Mouse (Mus musculus): ENCODE results near the gene Efna5. TPM values are rescaled to one million over a fixed set of nuclear protein-coding genes. Genes with fewer than 3 reads are reported as not detected.
A peak's percentile ranks its signal among the peaks of the same experiment; 100 is the strongest.

Gene Efna5
- polyA plus RNA-seq, 1 experiment from 2014 or later = 65.4 TPM

DNA sequence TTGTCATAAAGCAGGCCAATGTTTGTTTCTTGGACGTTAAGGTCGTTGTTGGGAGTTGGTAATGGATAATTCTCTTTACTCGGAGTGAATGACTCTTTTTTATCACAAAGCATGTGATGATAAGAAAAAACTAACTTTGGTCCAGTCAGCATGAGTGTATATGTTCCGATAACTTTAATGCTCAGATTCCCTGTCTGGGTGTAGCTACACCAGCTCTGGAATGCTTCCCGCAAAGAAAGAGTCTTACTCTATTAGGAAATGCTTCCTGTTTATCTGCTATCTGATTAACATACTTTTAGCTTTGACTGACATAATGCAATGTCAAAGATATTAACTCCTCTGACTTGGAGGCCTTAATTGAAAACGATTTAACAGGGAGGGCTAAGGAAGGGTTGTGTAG is 204.7 kb downstream of the Efna5 start:
- ATAC-seq (ENCODE audit: low read depth) = no peak
- Histone ChIP-seq H3K9me3 (ENCODE audit: control insufficient read depth, low read length) (no peaks in the 10 kb centered on the region), H3K4me3 (ENCODE audit: low read depth, low read length) (no peak overlapping the region), H3K4me2 (ENCODE audit: low read depth, low read length) (no peak overlapping the region), H3K4me1 (ENCODE audit: control insufficient read depth, insufficient read depth, low read length) (peaks cover 2% of the 10 kb centered on the region; the same call in 1 of the 2 replicates), H3K36me3 (ENCODE audit: control insufficient read depth, insufficient read depth, low read length) (no peaks in the 10 kb centered on the region), H3K9ac (replicated peaks; ENCODE audit: low read depth, low read length) (no peak overlapping the region), H3K27me3 (ENCODE audit: control insufficient read depth, insufficient read depth, low read length) (no peaks in the 10 kb centered on the region), H3K27ac (ENCODE audit: low read depth, low read length) (no peak overlapping the region)
- WGBS = 74% methylated on average over 6 of the region's 6 CpGs

DNA sequence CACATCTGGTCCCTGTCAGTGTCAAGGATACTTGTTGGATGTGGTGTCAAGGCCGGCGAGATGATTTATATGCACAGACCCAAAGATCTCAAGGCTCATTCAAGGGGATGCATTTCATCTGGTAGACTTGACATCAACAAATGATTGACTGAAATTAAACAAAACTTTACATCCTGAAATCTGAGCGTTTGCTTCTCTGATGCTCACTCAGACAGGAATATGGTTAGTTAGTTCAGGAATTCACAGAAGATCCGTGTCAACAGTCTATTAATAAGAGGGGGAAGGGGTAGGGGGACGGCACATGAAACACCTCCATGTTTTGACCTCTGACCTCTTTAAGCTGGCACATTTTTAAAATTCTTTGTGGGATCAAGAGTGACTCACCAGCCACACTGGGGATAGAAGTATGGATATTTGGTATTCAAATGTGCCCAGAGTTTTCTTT is 205.3 kb downstream of the Efna5 start:
- 68% methylated on average over 5 of the region's 5 CpGs for WGBS
- no peak for ATAC-seq (ENCODE audit: low read depth)
- no peaks in the 10 kb centered on the region for H3K36me3 ChIP-seq (ENCODE audit: control insufficient read depth, insufficient read depth, low read length)

DNA sequence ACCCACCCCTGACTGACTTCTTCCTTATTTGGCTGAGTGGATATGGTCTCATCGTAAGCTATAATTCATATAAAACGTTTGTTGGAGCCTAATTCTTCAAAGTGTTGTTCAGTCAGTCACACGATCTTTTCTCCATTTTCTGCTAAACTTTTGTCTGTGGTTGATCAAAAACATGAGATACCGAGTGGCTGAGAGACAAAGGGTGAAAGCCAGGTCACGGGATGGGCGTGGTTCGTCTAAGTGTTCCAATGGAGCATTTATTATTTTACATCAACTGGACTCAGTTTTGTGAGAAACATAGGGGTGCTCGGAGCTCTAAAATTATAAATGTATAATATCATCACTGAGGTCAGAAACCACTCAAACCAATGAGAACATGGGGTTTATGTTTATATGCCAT is 209.0 kb downstream of the Efna5 start:
- Histone ChIP-seq H3K36me3 (ENCODE audit: control insufficient read depth, insufficient read depth, low read length) (no peaks in the 10 kb centered on the region), H3K4me2 (ENCODE audit: low read depth, low read length) (no peak overlapping the region), H3K9me3 (ENCODE audit: control insufficient read depth, low read length) (no peaks in the 10 kb centered on the region), H3K9ac (replicated peaks; ENCODE audit: low read depth, low read length) (no peak overlapping the region), H3K4me1 (ENCODE audit: control insufficient read depth, insufficient read depth, low read length) (peaks cover 2% of the 10 kb centered on the region; the same call in 1 of the 2 replicates), H3K27ac (ENCODE audit: low read depth, low read length) (no peak overlapping the region), H3K4me3 (ENCODE audit: low read depth, low read length) (no peak overlapping the region), H3K27me3 (ENCODE audit: control insufficient read depth, insufficient read depth, low read length) (no peaks in the 10 kb centered on the region)
- ATAC-seq (ENCODE audit: low read depth) = no peak
- 77% methylated on average over 8 of the region's 8 CpGs for WGBS

More for the DNA sequence above, 205.3 kb downstream of the Efna5 start:
- peaks cover 2% of the 10 kb centered on the region; the same call in 1 of the 2 replicates for H3K4me1 ChIP-seq (ENCODE audit: control insufficient read depth, insufficient read depth, low read length)
- no peak overlapping the region for H3K4me2 ChIP-seq (ENCODE audit: low read depth, low read length)
- H3K4me3 ChIP-seq (ENCODE audit: low read depth, low read length) = no peak overlapping the region
- no peaks in the 10 kb centered on the region for H3K9me3 ChIP-seq (ENCODE audit: control insufficient read depth, low read length)
- no peak overlapping the region for H3K9ac ChIP-seq (replicated peaks; ENCODE audit: low read depth, low read length)
- no peak overlapping the region for H3K27ac ChIP-seq (ENCODE audit: low read depth, low read length)
- no peaks in the 10 kb centered on the region for H3K27me3 ChIP-seq (ENCODE audit: control insufficient read depth, insufficient read depth, low read length)

DNA sequence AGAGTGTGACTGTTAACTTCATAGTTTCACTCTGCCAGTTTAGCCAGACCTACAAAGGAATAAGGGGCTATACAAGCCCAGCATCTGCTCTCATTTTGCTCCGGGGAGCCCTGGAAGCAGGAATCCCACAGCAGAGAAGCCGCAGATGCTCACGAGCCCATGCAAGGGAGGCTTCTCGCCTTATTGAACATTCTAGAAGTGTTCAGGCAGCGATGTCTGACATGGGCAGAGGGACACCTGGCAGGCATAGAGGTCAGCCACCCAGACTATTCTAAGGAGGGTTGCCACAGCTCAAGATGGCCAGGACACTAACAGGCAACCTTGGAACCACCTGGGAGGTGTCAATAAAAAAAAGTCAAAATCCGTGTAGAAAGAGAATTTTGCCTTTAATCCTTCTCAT is 214.4 kb downstream of the Efna5 start:
- H3K36me3 ChIP-seq (ENCODE audit: control insufficient read depth, insufficient read depth, low read length) = no peaks in the 10 kb centered on the region
- no peak overlapping the region for H3K4me3 ChIP-seq (ENCODE audit: low read depth, low read length)
- H3K4me1 ChIP-seq (ENCODE audit: control insufficient read depth, insufficient read depth, low read length) = peaks cover 3% of the 10 kb centered on the region; the same call in 1 of the 2 replicates
- no peak for ATAC-seq (ENCODE audit: low read depth)
- no peaks in the 10 kb centered on the region for H3K9me3 ChIP-seq (ENCODE audit: control insufficient read depth, low read length)
- no peak overlapping the region for H3K9ac ChIP-seq (replicated peaks; ENCODE audit: low read depth, low read length)
- H3K27ac ChIP-seq (ENCODE audit: low read depth, low read length) = no peak overlapping the region
- WGBS = 67% methylated on average over 6 of the region's 6 CpGs
- H3K4me2 ChIP-seq (ENCODE audit: low read depth, low read length) = no peak overlapping the region
- H3K27me3 ChIP-seq (ENCODE audit: control insufficient read depth, insufficient read depth, low read length) = no peaks in the 10 kb centered on the region

DNA sequence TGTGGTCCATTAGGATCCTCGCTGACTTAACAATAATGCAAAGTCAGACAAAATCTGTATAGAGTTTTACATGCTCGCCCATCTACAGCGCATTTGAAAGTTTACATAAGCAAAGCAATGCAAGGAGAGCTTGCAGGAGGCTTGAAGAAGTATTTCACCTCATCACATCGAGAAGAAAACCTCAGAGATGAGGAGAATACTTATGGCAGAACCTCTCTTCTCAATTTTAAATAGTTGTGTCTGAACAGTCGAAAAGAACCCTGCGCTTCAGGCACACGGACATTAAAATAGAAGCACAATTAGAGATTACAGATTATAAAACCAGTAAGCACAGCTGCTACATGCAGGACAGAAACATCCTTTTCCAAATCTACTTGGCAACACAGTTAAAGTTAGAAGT is 215.3 kb downstream of the Efna5 start:
- ATAC-seq (ENCODE audit: low read depth) = no peak
- WGBS = 85% methylated on average over 7 of the region's 7 CpGs
- Histone ChIP-seq H3K4me3 (ENCODE audit: low read depth, low read length) (no peak overlapping the region), H3K27ac (ENCODE audit: low read depth, low read length) (no peak overlapping the region), H3K9me3 (ENCODE audit: control insufficient read depth, low read length) (no peaks in the 10 kb centered on the region), H3K4me2 (ENCODE audit: low read depth, low read length) (no peak overlapping the region), H3K36me3 (ENCODE audit: control insufficient read depth, insufficient read depth, low read length) (no peaks in the 10 kb centered on the region), H3K9ac (replicated peaks; ENCODE audit: low read depth, low read length) (no peak overlapping the region), H3K27me3 (ENCODE audit: control insufficient read depth, insufficient read depth, low read length) (no peaks in the 10 kb centered on the region), H3K4me1 (ENCODE audit: control insufficient read depth, insufficient read depth, low read length) (0 out of 2 replicates have a peak, but pooled peaks cover 8% of the 10 kb centered on the region)

DNA sequence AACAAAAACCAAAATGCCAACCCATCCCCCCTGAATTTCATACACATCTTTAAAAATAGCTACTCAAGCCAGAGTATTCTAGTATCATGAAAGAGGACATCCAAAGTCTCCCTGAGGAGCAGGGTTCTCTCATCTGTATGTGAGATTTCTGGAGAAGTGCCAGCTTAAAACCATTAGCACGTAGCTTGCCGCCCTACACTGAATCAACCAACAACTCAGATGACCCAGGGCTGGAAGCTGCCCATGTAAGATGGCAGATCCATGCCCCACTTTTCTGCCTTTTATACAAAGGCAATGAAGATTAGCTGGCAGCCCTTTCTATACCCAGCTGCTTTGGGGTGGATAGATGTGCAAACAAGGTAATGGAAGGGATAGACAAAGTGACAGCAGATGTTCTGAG is 216.4 kb downstream of the Efna5 start:
- ATAC-seq (ENCODE audit: low read depth) = no peak
- H3K4me3 ChIP-seq (ENCODE audit: low read depth, low read length) = no peak overlapping the region

DNA sequence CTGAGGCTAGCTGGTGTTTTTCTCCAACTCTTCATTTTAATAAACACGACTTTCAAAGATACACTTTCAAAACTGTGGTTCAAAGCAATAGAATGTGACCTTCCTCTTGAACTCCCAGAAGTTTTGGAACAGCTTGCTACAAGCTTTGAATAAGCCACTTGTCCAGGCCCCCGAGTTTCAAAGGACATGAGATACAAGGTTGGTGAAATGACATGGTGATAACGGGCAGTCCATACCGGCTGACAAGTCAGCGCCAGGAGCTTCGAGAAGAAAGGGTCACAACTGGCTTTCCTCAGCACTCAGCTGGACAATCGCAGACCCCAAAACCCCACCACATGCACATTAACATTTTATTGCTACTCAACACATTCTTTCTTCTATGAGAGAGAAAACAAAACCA is 219.3 kb downstream of the Efna5 start:
- Histone ChIP-seq H3K4me3 (ENCODE audit: low read depth, low read length) (no peak overlapping the region), H3K27ac (ENCODE audit: low read depth, low read length) (no peak overlapping the region), H3K4me1 (ENCODE audit: control insufficient read depth, insufficient read depth, low read length) (0 out of 2 replicates have a peak, but pooled peaks cover 8% of the 10 kb centered on the region), H3K36me3 (ENCODE audit: control insufficient read depth, insufficient read depth, low read length) (no peaks in the 10 kb centered on the region), H3K9ac (replicated peaks; ENCODE audit: low read depth, low read length) (no peak overlapping the region), H3K9me3 (ENCODE audit: control insufficient read depth, low read length) (no peaks in the 10 kb centered on the region), H3K4me2 (ENCODE audit: low read depth, low read length) (no peak overlapping the region), H3K27me3 (ENCODE audit: control insufficient read depth, insufficient read depth, low read length) (no peaks in the 10 kb centered on the region)
- no peak for ATAC-seq (ENCODE audit: low read depth)
- WGBS = 51% methylated on average over 7 of the region's 7 CpGs

More for the DNA sequence above, 216.4 kb downstream of the Efna5 start:
- Histone ChIP-seq H3K9me3 (ENCODE audit: control insufficient read depth, low read length) (no peaks in the 10 kb centered on the region), H3K27ac (ENCODE audit: low read depth, low read length) (no peak overlapping the region), H3K4me1 (ENCODE audit: control insufficient read depth, insufficient read depth, low read length) (0 out of 2 replicates have a peak, but pooled peaks cover 8% of the 10 kb centered on the region), H3K36me3 (ENCODE audit: control insufficient read depth, insufficient read depth, low read length) (no peaks in the 10 kb centered on the region), H3K4me2 (ENCODE audit: low read depth, low read length) (no peak overlapping the region), H3K27me3 (ENCODE audit: control insufficient read depth, insufficient read depth, low read length) (no peaks in the 10 kb centered on the region), H3K9ac (replicated peaks; ENCODE audit: low read depth, low read length) (no peak overlapping the region)
- 45% methylated on average over 2 of the region's 2 CpGs for WGBS

DNA sequence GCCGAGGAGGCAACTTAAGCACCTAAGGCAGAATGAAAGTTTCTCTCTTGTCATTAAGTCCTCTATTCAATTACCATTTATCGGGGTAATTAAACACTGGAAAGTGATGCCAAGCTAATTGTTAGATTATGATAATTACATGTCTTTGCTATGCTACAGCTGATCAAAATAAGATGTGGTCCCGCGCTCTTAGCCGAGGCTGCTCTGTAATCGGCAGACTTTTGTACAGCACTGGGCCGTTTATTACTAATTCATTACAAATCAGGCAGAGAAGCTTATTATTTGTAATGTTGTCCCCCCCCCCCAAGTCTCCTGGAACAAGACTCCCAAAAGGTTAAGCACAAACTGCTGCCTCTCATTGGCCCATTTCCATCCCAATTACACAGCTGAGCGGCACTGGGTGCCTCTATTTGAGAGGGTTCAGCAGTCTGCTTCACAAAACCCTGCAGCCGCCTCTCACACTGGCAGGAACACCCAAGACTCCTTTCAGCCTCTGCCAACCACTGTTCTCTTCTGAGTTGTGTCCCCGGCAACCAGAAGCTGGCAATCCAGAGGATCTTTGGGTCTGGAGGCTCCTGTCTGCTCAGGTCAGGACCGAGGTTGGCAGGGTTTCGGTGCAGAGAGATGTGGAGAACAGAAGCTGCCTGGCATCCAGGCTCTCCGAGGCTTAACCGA is 221.5 kb downstream of the Efna5 start:
- 33% methylated on average over 14 of the region's 14 CpGs for WGBS
- no peaks in the 10 kb centered on the region for H3K27me3 ChIP-seq (ENCODE audit: control insufficient read depth, insufficient read depth, low read length)
- H3K4me2 ChIP-seq (ENCODE audit: low read depth, low read length) = peak overlapping the region; percentile 11; the same call in 1 of the 2 replicates
- H3K9ac ChIP-seq (replicated peaks; ENCODE audit: low read depth, low read length) = 0 out of 2 replicates have a peak overlapping the region, but pooled peaks have one; percentile 12
- no peaks in the 10 kb centered on the region for H3K36me3 ChIP-seq (ENCODE audit: control insufficient read depth, insufficient read depth, low read length)
- H3K4me3 ChIP-seq (ENCODE audit: low read depth, low read length) = no peak overlapping the region
- H3K4me1 ChIP-seq (ENCODE audit: control insufficient read depth, insufficient read depth, low read length) = peaks cover 8% of the 10 kb centered on the region; the same call in 1 of the 2 replicates
- H3K27ac ChIP-seq (ENCODE audit: low read depth, low read length) = peak overlapping the region; percentile 13; the same call in 1 of the 2 replicates
- no peaks in the 10 kb centered on the region for H3K9me3 ChIP-seq (ENCODE audit: control insufficient read depth, low read length)
- ATAC-seq (ENCODE audit: low read depth) = peak; percentile 93

DNA sequence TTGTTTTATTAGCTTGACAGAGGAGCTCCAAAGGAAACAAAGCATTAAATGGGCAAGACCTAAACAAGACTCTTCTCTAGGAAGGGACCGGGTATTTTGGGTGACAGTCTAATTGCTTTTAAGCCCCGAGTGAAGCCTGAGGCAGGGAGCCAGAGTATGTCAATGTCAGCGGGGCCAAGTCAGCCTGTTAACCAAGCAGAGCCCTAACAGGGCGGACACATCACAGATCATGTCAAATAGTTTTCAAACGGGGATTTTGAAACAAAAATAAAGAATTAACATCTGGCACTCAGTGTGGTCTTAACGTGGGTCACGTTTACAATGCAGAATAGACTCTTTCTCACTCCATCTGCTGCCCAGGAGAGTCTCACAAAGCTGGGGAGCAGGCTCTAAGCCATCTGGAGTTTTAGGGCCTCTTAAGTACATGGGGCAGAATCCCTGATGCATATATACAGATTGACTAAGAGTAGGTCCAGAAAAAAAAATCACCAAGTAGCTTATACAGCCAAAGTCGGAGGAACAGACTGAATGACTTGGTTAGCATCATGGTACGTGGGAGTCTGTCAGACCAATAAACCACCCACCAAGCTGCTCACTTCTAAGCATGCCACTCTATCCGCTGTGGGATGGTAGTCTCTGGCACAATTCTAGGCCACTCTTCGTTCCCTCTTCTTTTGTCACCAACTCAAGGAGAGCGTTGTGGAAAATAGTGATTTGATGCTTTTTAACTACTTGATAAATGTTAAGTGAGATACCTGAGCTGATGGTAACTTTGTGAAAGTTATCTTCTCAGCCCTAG is 223.1 kb downstream of the Efna5 start:
- H3K9me3 ChIP-seq (ENCODE audit: control insufficient read depth, low read length) = no peaks in the 10 kb centered on the region
- H3K4me2 ChIP-seq (ENCODE audit: low read depth, low read length) = no peak overlapping the region
- no peaks in the 10 kb centered on the region for H3K36me3 ChIP-seq (ENCODE audit: control insufficient read depth, insufficient read depth, low read length)
- H3K27ac ChIP-seq (ENCODE audit: low read depth, low read length) = no peak overlapping the region
- ATAC-seq (ENCODE audit: low read depth) = no peak
- H3K9ac ChIP-seq (replicated peaks; ENCODE audit: low read depth, low read length) = no peak overlapping the region
- H3K4me1 ChIP-seq (ENCODE audit: control insufficient read depth, insufficient read depth, low read length) = peaks cover 10% of the 10 kb centered on the region; the same call in 1 of the 2 replicates
- 40% methylated on average over 12 of the region's 12 CpGs for WGBS
- no peaks in the 10 kb centered on the region for H3K27me3 ChIP-seq (ENCODE audit: control insufficient read depth, insufficient read depth, low read length)
- no peak overlapping the region for H3K4me3 ChIP-seq (ENCODE audit: low read depth, low read length)
